Mouse (Mus musculus) ES-Bruce4 (cell line): ENCODE results near the gene Dcaf1. TPM values are rescaled to one million over a fixed set of nuclear protein-coding genes. Genes with fewer than 3 reads are reported as not detected.

Source experiments
- H3K27ac ChIP-seq: 2 replicates; pipeline ENCODE4 v1.5.1; 2012; ENCODE audit warnings: low read length, inconsistent platforms; ENCODE audit not compliant: insufficient read depth
- H3K27me3 ChIP-seq: 2 replicates; pipeline ENCODE4 v1.6.1; 2012; ENCODE audit warnings: mild to moderate bottlenecking, low read length, inconsistent platforms; ENCODE audit not compliant: control insufficient read depth, poor library complexity, insufficient read depth, severe bottlenecking
- H3K36me3 ChIP-seq: 2 replicates; pipeline ENCODE4 v1.6.1; 2012; ENCODE audit warnings: inconsistent platforms, mild to moderate bottlenecking, low read length, moderate library complexity; ENCODE audit not compliant: control insufficient read depth, poor library complexity, insufficient read depth, severe bottlenecking
- H3K4me1 ChIP-seq: one replicate; pipeline ENCODE4 v1.8.1; 2011; ENCODE audit warnings: low read length; ENCODE audit not compliant: control insufficient read depth, insufficient read depth
- H3K4me3 ChIP-seq: 2 replicates; pipeline ENCODE4 v1.5.1; 2011; ENCODE audit warnings: low read depth, mild to moderate bottlenecking, low read length
- H3K9ac ChIP-seq: 2 replicates; pipeline ENCODE4 v1.6.1; 2012; ENCODE audit warnings: low read depth, mild to moderate bottlenecking, inconsistent platforms; ENCODE audit not compliant: poor library complexity, severe bottlenecking
- H3K9me3 ChIP-seq: replicated peaks from 2 replicates; pipeline ENCODE4 v1.6.1; 2012; ENCODE audit warnings: mild to moderate bottlenecking, low read length, inconsistent platforms; ENCODE audit not compliant: control insufficient read depth, poor library complexity, insufficient read depth, severe bottlenecking
- CTCF ChIP-seq: IDR thresholded peaks from one replicate; pipeline ENCODE4 v1.8.1; 2011; ENCODE audit warnings: low read depth, low read length
- EP300 ChIP-seq: IDR thresholded peaks from 2 replicates; pipeline ENCODE4 v1.6.1; 2011; ENCODE audit warnings: low read depth, low read length; ENCODE audit not compliant: insufficient read depth
- POLR2A ChIP-seq: IDR thresholded peaks from one replicate; pipeline ENCODE4 v1.8.1; 2011; ENCODE audit warnings: low read length; ENCODE audit not compliant: insufficient read depth
- polyA plus RNA-seq: library from polyadenylated mRNA; stranded (reverse); fragments of >200 nt; gene quantifications from 2 replicates; pipeline ENCODE4 v1.2.4, GENCODE M21; 2011; ENCODE audit warnings: low read depth; ENCODE audit not compliant: missing spikeins, insufficient read depth, insufficient read length

The Dcaf1 gene
- polyA plus RNA-seq, 1 experiment = 65.9 TPM

GRCm38 (mm10) chr9:106891829-106892551 is 70.3 kb downstream of the Dcaf1 start, which contains the start of gene Manf:
Gene Manf, minus strand, starts transcription at chr9:106891979.
- TF ChIP-seq POLR2A (peak; percentile 86), CTCF (no peak)
- Histone ChIP-seq H3K36me3 (peaks cover 26% of the 10 kb centered on the region), H3K9ac (peak within 1 kb of the TSS; percentile 89), H3K4me1 (peaks cover 2% of the 10 kb centered on the region), H3K27me3 (no peaks in the 10 kb centered on the region), H3K27ac (peak within 1 kb of the TSS; percentile 88), H3K4me3 (peak within 1 kb of the TSS; percentile 95), H3K9me3 (no peaks in the 10 kb centered on the region)

- H3K27me3 ChIP-seq = no peaks in the 10 kb centered on the region
- TF ChIP-seq CTCF (no peak), EP300 (no peak), POLR2A (no peak)
- peaks cover 2% of the 10 kb centered on the region for H3K4me1 ChIP-seq
- H3K27ac ChIP-seq = peak overlapping the region; percentile 88
- peak overlapping the region; percentile 87 for H3K9ac ChIP-seq
- H3K4me3 ChIP-seq = peak overlapping the region; percentile 95
- peaks cover 26% of the 10 kb centered on the region for H3K36me3 ChIP-seq
- H3K9me3 ChIP-seq = no peaks in the 10 kb centered on the region
Observed at GRCm38 (mm10) chr9:106892552-106892875, 70.8 kb downstream of the Dcaf1 start.

- Histone ChIP-seq H3K27me3 (no peaks in the 10 kb centered on the region), H3K36me3 (peaks cover 23% of the 10 kb centered on the region), H3K27ac (no peak overlapping the region), H3K4me3 (no peak overlapping the region), H3K9me3 (no peaks in the 10 kb centered on the region), H3K4me1 (peaks cover 2% of the 10 kb centered on the region), H3K9ac (no peak overlapping the region)
- TF ChIP-seq POLR2A (no peak), EP300 (no peak), CTCF (no peak)
Observed at GRCm38 (mm10) chr9:106893327-106893726, 71.7 kb downstream of the Dcaf1 start.

- TF ChIP-seq EP300 = no peak
- no peak for TF ChIP-seq POLR2A
- no peak for TF ChIP-seq CTCF
Observed at GRCm38 (mm10) chr9:106898901-106899300, 77.2 kb downstream of the Dcaf1 start.

GRCm38 (mm10) chr9:106901596-106901995 is 79.9 kb downstream of the Dcaf1 start:
- Histone ChIP-seq H3K36me3 (no peaks in the 10 kb centered on the region), H3K27ac (no peak overlapping the region), H3K27me3 (no peaks in the 10 kb centered on the region), H3K4me3 (no peak overlapping the region), H3K9ac (no peak overlapping the region), H3K9me3 (no peaks in the 10 kb centered on the region), H3K4me1 (no peaks in the 10 kb centered on the region)
- no peak for TF ChIP-seq POLR2A
- no peak for TF ChIP-seq EP300
- TF ChIP-seq CTCF = no peak

More at GRCm38 (mm10) chr9:106898901-106899300, 77.2 kb downstream of the Dcaf1 start:
- Histone ChIP-seq H3K9ac (no peak overlapping the region), H3K36me3 (no peaks in the 10 kb centered on the region), H3K27ac (no peak overlapping the region), H3K4me3 (no peak overlapping the region), H3K4me1 (no peaks in the 10 kb centered on the region), H3K9me3 (no peaks in the 10 kb centered on the region), H3K27me3 (no peaks in the 10 kb centered on the region)

GRCm38 (mm10) chr9:106903099-106903790 is 81.6 kb downstream of the Dcaf1 start:
- Histone ChIP-seq H3K9ac (no peak overlapping the region), H3K36me3 (no peaks in the 10 kb centered on the region), H3K4me3 (no peak overlapping the region), H3K4me1 (no peaks in the 10 kb centered on the region), H3K27me3 (no peaks in the 10 kb centered on the region), H3K27ac (no peak overlapping the region), H3K9me3 (no peaks in the 10 kb centered on the region)
- no peak for TF ChIP-seq EP300
- no peak for TF ChIP-seq POLR2A
- TF ChIP-seq CTCF = no peak
